Mouse (Mus musculus): ENCODE data around the gene Serpina3a.

DNA sequence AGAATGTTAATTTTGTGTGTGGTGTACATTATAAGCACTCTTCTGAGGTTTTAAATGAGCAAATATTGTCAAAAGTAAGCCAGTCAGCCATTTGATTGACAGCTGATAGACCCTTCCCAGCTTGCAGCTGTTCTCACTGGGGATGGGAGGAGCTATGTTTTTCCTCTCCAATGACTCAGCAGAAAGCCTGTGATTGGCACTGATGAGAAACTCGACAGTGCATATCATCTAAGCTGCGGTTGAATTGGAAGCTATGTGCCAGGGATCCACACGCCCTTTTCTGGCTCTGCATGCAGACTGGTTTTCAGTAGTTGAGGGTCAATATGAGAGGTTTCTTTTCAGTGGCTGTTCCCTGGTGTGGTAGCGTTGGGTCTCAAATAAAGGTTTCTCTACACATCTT is 48.0 kb upstream of the Serpina3a start:
- no peak for TF ChIP-seq CTCF (conservative IDR thresholded peaks at IDR 0.05; ENCODE audit: low read length)
- no peak for TF ChIP-seq POU5F1 (IDR thresholded peaks at IDR 0.05; ENCODE audit: borderline replicate concordance, low read length)
- TF ChIP-seq NANOG (IDR thresholded peaks at IDR 0.05; ENCODE audit: borderline replicate concordance, low read length), result no peak
